Mouse (Mus musculus) layer of hippocampus, postnatal 14 days (tissue): ENCODE measurements around the gene Sfmbt1. TPM values are rescaled to one million over a fixed set of nuclear protein-coding genes. Genes with fewer than 3 reads are reported as not detected.

Experiments used
- DNase-seq, 2 experiments: peaks; one replicate each; pipeline ENCODE4 v3.0.0; 2021 to 2022; ENCODE audit warnings: low spot score in 2 of 2, mixed read lengths in 1 of 2
- total RNA-seq, 2 experiments: library from RNA; stranded (reverse); gene quantifications; 2 replicates each; pipeline ENCODE4 v1.2.3; 2021

Sfmbt1 gene
- total RNA-seq, 2 experiments from 2014 or later: 25.4 to 27.8 TPM

DNA sequence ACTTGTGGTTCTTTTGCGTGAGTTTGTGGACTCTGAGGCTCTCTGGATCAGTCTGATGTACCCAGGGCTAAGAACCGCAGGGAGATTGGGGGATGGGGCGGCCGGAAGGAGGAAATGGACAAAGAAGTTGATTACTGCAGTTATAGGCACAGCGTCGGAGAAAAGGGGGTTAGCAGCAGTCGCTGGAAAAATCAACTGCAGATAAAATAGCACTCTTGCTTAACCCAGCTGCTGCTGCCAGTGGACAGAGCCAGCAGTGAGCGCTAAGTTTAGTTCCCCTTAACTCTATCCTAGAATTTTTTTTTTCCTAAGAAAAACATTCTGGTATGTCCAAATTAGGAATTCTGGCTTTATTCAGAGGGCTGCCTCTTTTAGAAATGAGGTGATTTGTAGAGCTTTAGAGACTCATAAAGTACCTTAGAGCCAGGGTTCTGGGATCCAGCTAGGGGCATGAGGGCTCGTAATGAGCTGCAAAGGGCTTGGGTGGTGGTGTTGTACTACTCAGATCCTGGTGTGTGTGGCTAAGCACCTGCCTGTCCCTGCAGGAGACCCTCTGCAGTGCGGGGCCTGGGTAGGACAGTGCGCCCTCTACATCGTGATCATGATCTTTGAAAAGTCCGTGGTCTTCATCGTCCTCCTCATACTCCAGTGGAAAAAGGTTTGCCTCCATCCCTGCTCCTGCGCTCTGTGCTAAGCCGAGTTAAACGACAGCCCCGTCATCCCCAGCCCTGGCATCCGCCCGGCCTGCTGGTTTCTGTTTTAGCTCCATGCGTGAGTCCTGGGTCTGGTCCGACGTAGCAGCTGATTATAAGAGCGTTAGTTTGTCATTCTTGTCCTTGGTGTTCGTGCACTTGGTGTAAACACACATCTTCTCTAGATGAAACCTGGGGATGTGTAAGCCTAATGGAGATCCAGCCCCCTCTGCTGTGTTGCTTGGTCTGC is 155.8 kb downstream of the Sfmbt1 start:
- no peak for DNase-seq

Other genes starting within 250 kb of the Sfmbt1 start
- gene Dcp1a, start 235.3 kb upstream of the Sfmbt1 start, total RNA-seq: 10 to 100 TPM; 19.3 to 21.5 TPM
- 10 to 100 TPM; 49.8 to 56.7 TPM for gene Cacna1d, start 223.4 kb upstream of the Sfmbt1 start, total RNA-seq
- 100 to 1,000 TPM; 170 to 200 TPM for gene Tkt, start 166.5 kb upstream of the Sfmbt1 start, total RNA-seq
- gene Prkcd, start 88.6 kb upstream of the Sfmbt1 start, total RNA-seq: 10 to 100 TPM; 51.0 to 55.9 TPM
- 10 to 100 TPM; 11.0 to 11.7 TPM for gene Rft1, start 60.5 kb upstream of the Sfmbt1 start, total RNA-seq
- 10 to 100 TPM; 18.2 to 20.3 TPM for gene Tmem110, start 110.7 kb downstream of the Sfmbt1 start, total RNA-seq
- gene Mustn1, start 164.4 kb downstream of the Sfmbt1 start, total RNA-seq: 1 to 10 TPM; 1.9 to 2.1 TPM
- gene Itih4, start 171.6 kb downstream of the Sfmbt1 start, total RNA-seq: not detected
- gene Itih3, start 208.9 kb downstream of the Sfmbt1 start, total RNA-seq: 10 to 100 TPM; 18.2 to 19.0 TPM
- not detected for gene Itih1, start 228.4 kb downstream of the Sfmbt1 start, total RNA-seq
- gene Nek4, start 236.5 kb downstream of the Sfmbt1 start, total RNA-seq: 10 to 100 TPM; 14.1 to 15.9 TPM